Mouse (Mus musculus) G1E (cell line): ENCODE data around the gene Hivep3.

Experiments used
- CTCF ChIP-seq: IDR thresholded peaks from 2 replicates; pipeline ENCODE4 v1.5.1; 2012; ENCODE audit warnings: low read depth, low read length, inconsistent platforms, mixed read lengths
- GATA2 ChIP-seq: IDR thresholded peaks from 2 replicates; pipeline ENCODE4 v1.6.1; 2012; ENCODE audit warnings: low read depth, low read length, inconsistent platforms, borderline replicate concordance

GRCm38 (mm10) chr4:119844267-119844666 is 110.7 kb downstream of the Hivep3 start:
- TF ChIP-seq GATA2 (no peak), CTCF (no peak)
